Mouse (Mus musculus) adrenal gland, adult 10 weeks (tissue): ENCODE results near the gene Olfr146. TPM values are rescaled to one million over a fixed set of nuclear protein-coding genes. Genes with fewer than 3 reads are reported as not detected.

Source experiments
- polyA plus RNA-seq: library from polyadenylated mRNA; stranded (reverse); fragments of 350-450 nt; fragmentation: Illumina TruSeq; extraction: RNeasy Lipid Tissue Mini Kit (QIAGEN cat#74804); gene quantifications from one replicate; pipeline ENCODE4 v1.2.3, GENCODE M21; 2014; ENCODE audit warnings: low read depth, low replicate concordance

Gene Olfr146
- not detected for polyA plus RNA-seq

GRCm38 (mm10) chr9:39023277-39023676, at the start of gene Olfr146:
Gene Olfr146, minus strand, starts transcription at chr9:39023377.

GRCm38 (mm10) chr9:39064851-39065250, 41.7 kb upstream of the Olfr146 start, which contains the start of gene Olfr937:
Gene Olfr937, minus strand, starts transcription at chr9:39064951.

GRCm38 (mm10) chr9:38999583-38999982, 23.6 kb downstream of the Olfr146 start, which contains the start of gene Olfr935:
Gene Olfr935, minus strand, starts transcription at chr9:38999683.

GRCm38 (mm10) chr9:38988215-38988614, 35.0 kb downstream of the Olfr146 start, which contains the start of gene Olfr934:
Gene Olfr934, minus strand, starts transcription at chr9:38988315.

GRCm38 (mm10) chr9:38972013-38972412, 51.2 kb downstream of the Olfr146 start, which contains the start of gene Olfr933:
Gene Olfr933, plus strand, starts transcription at chr9:38972313.

Other genes with a start within 250 kb of the Olfr146 start
- gene Olfr922, start 208.8 kb downstream of the Olfr146 start, polyA plus RNA-seq = not detected
- not detected for gene Olfr923, start 196.8 kb downstream of the Olfr146 start, polyA plus RNA-seq
- not detected for gene Olfr924, start 178.9 kb downstream of the Olfr146 start, polyA plus RNA-seq
- not detected for gene Olfr26, start 168.3 kb downstream of the Olfr146 start, polyA plus RNA-seq
- not detected for gene Olfr926, start 146.3 kb downstream of the Olfr146 start, polyA plus RNA-seq
- gene Olfr930, start 93.6 kb downstream of the Olfr146 start, polyA plus RNA-seq = not detected
- not detected for gene Olfr933, start 51.1 kb downstream of the Olfr146 start, polyA plus RNA-seq
- not detected for gene Olfr934, start 35.1 kb downstream of the Olfr146 start, polyA plus RNA-seq
- not detected for gene Olfr935, start 23.7 kb downstream of the Olfr146 start, polyA plus RNA-seq
- gene Olfr937, start 41.6 kb upstream of the Olfr146 start, polyA plus RNA-seq = not detected
- not detected for gene Olfr938, start 55.5 kb upstream of the Olfr146 start, polyA plus RNA-seq
- not detected for gene Olfr27, start 104.8 kb upstream of the Olfr146 start, polyA plus RNA-seq
- gene Olfr943, start 142.9 kb upstream of the Olfr146 start, polyA plus RNA-seq = not detected
- not detected for gene Olfr944, start 178.5 kb upstream of the Olfr146 start, polyA plus RNA-seq
- not detected for gene Olfr1537, start 226.6 kb upstream of the Olfr146 start, polyA plus RNA-seq